ENCODE assay signal across 9 mouse cellular contexts in genomic region chr3:85015667-85016066, GRCm38 (mm10).
DNase-seq lines count a peak whose midpoint lies in the region; ATAC-seq lines count a peak whose summit lies in the region.
"Had no signal": no experiment of that assay in that cellular context is flagged by ENCODE, and none has a peak within 500 bp of the region (broad histone marks: within the 10 kb centered on the region; RNA-seq: fewer than 3 reads in every experiment).

No protein-coding gene starts in this region.

- H3K9me3 ChIP-seq in heart, embryonic 13.5 days: no peaks in the 10 kb centered on the region
- no peaks in the 10 kb centered on the region for H3K9me3 ChIP-seq in hindbrain, embryonic 16.5 days (ENCODE audit: control insufficient read depth, low read length)
- no peaks in the 10 kb centered on the region for H3K9me3 ChIP-seq in midbrain, embryonic 15.5 days
- H3K9me3 ChIP-seq: lung, embryonic 15.5 days had no signal

- no peaks in the 10 kb centered on the region for H3K27me3 ChIP-seq in heart, embryonic 13.5 days (replicated peaks)
- H3K27me3 ChIP-seq in hindbrain, embryonic 16.5 days (replicated peaks; ENCODE audit: control insufficient read depth, insufficient read depth, low read length): no peaks in the 10 kb centered on the region
- no peaks in the 10 kb centered on the region for H3K27me3 ChIP-seq in midbrain, embryonic 15.5 days (replicated peaks)
- H3K27me3 ChIP-seq: lung, embryonic 15.5 days had no signal

- no peak for DNase-seq in heart, postnatal 25 days (ENCODE audit: low spot score)
- peak; percentile 12 for DNase-seq in cerebellum, adult 8-10 months
- DNase-seq in spleen, adult 18-20 months: no peak
- no peak for DNase-seq in kidney, adult 8-10 months
- no peak for DNase-seq in kidney, adult 11 months

- intact Hi-C loops in heart, postnatal 25 days (cut with DNase I): no loop called here

- peak overlapping the region; percentile 50 for H3K27ac ChIP-seq in heart, embryonic 13.5 days (replicated peaks)
- H3K27ac ChIP-seq in hindbrain, embryonic 16.5 days (ENCODE audit: low read depth, low read length): peak overlapping the region; percentile 68
- H3K27ac ChIP-seq in midbrain, embryonic 15.5 days: peak overlapping the region; percentile 53; the same call in 1 of the 2 replicates
- H3K27ac ChIP-seq: lung, embryonic 15.5 days had no signal

- 28% methylated on average over 9 of the region's 9 CpGs for WGBS in heart, embryonic 13.5 days
- WGBS in hindbrain, embryonic 16.5 days: 33% methylated on average over 9 of the region's 9 CpGs
- WGBS in midbrain, embryonic 15.5 days: 52% methylated on average over 9 of the region's 9 CpGs

- H3K4me2 ChIP-seq in heart, embryonic 13.5 days: peak overlapping the region; percentile 30; the same call in 1 of the 2 replicates
- no peak overlapping the region for H3K4me2 ChIP-seq in hindbrain, embryonic 16.5 days (ENCODE audit: low read length)
- no peak overlapping the region for H3K4me2 ChIP-seq in midbrain, embryonic 15.5 days
- H3K4me2 ChIP-seq: lung, embryonic 15.5 days had no signal

- H3K36me3 ChIP-seq in heart, embryonic 13.5 days: no peaks in the 10 kb centered on the region
- no peaks in the 10 kb centered on the region for H3K36me3 ChIP-seq in hindbrain, embryonic 16.5 days (ENCODE audit: control insufficient read depth, insufficient read depth, low read length)
- H3K36me3 ChIP-seq in midbrain, embryonic 15.5 days (replicated peaks): no peaks in the 10 kb centered on the region
- H3K36me3 ChIP-seq: lung, embryonic 15.5 days had no signal

- peaks cover 10% of the 10 kb centered on the region for H3K4me1 ChIP-seq in heart, embryonic 13.5 days
- peaks cover 5% of the 10 kb centered on the region; the same call in 1 of the 2 replicates for H3K4me1 ChIP-seq in hindbrain, embryonic 16.5 days (ENCODE audit: control insufficient read depth, insufficient read depth, low read depth, low read length)
- peaks cover 4% of the 10 kb centered on the region; the same call in 1 of the 2 replicates for H3K4me1 ChIP-seq in midbrain, embryonic 15.5 days

- no peak overlapping the region for H3K4me3 ChIP-seq in heart, embryonic 13.5 days
- H3K4me3 ChIP-seq in hindbrain, embryonic 16.5 days (ENCODE audit: low read length): no peak overlapping the region
- H3K4me3 ChIP-seq in midbrain, embryonic 15.5 days: no peak overlapping the region
- H3K4me3 ChIP-seq: lung, embryonic 15.5 days had no signal

- peak overlapping the region; percentile 50 for H3K9ac ChIP-seq in heart, embryonic 13.5 days
- H3K9ac ChIP-seq in hindbrain, embryonic 16.5 days (ENCODE audit: low read depth, low read length): peak overlapping the region; percentile 31
- H3K9ac ChIP-seq in midbrain, embryonic 15.5 days: no peak overlapping the region
- H3K9ac ChIP-seq: lung, embryonic 15.5 days had no signal

- ATAC-seq in heart, embryonic 13.5 days (ENCODE audit: extremely low read depth, insufficient number of reproducible peaks, low FRiP score, low TSS enrichment): no peak
- ATAC-seq in hindbrain, embryonic 16.5 days: peak; percentile 81
- ATAC-seq in midbrain, embryonic 15.5 days (replicated peaks): no peak; the same call in 1 of the 2 replicates
